ENCODE assay signal across 27 mouse cellular contexts in the genomic region with DNA sequence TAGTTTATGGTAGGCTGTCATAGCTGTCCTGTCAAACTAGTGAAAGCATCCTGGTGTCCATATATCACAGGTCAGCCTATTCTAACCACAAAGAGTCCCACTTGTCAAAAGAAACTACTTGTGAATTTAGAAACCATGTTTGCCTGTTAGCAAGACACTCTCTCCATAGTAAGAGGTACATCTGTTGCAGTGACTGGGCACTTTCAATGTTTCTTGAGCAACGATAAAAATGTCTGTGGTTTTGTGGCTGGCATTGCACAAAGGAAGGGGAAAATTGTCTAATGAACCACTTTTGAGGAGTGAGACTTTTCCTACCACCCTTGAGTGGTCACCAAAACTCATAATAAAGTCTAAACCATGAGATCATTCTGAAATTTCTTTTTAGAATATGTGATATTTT. TPM values are rescaled to one million over a fixed set of nuclear protein-coding genes. Genes with fewer than 3 reads are reported as not detected.
A peak's percentile ranks its signal among the peaks of the same experiment; 100 is the strongest.
DNase-seq lines count a peak whose midpoint lies in the region; ATAC-seq lines count a peak whose summit lies in the region.
"Had no signal": no experiment of that assay in that cellular context is flagged by ENCODE, and none has a peak within 500 bp of the region (broad histone marks: within the 10 kb centered on the region; RNA-seq: fewer than 3 reads in every experiment).

No protein-coding gene starts in this region.

- DNase-seq in 416B (ENCODE audit: low read depth) = peak; percentile 96
- DNase-seq in Muller cell, postnatal 12 days (ENCODE audit: inconsistent ontology term) = peak; percentile 83
- no peak for DNase-seq in gastrocnemius, postnatal 10 days
- DNase-seq in left cerebral cortex, adult 11 months (ENCODE audit: low spot score) = no peak
- no peak for DNase-seq in thymus, postnatal 10 days (ENCODE audit: low spot score in 2 of 2)
- DNase-seq: adrenal gland, adult 2 months; cerebellum, adult 11 months; cerebellum, postnatal 36 days; heart, adult 18-20 months; heart, postnatal 36 days; layer of hippocampus, postnatal 36 days; lung, postnatal 4 days; midbrain, embryonic 14.5 days; right cerebral cortex, postnatal 14 days; thymus, adult 18-20 months had no signal

- no peak overlapping the region for H3K4me3 ChIP-seq in heart, embryonic 12.5 days
- H3K4me3 ChIP-seq: layer of hippocampus, adult 2 months; lung, embryonic 15.5 days; neural tube, embryonic 15.5 days had no signal

- no peak overlapping the region for H3K4me2 ChIP-seq in heart, embryonic 12.5 days
- H3K4me2 ChIP-seq: lung, embryonic 15.5 days; neural tube, embryonic 15.5 days had no signal

- no peaks in the 10 kb centered on the region for H3K27me3 ChIP-seq in heart, embryonic 12.5 days (replicated peaks)
- H3K27me3 ChIP-seq: lung, embryonic 15.5 days; neural tube, embryonic 15.5 days had no signal

- H3K4me1 ChIP-seq in heart, embryonic 12.5 days (replicated peaks) = 0 out of 2 replicates have a peak, but pooled peaks cover 4% of the 10 kb centered on the region
- H3K4me1 ChIP-seq: lung, embryonic 15.5 days; neural tube, embryonic 15.5 days had no signal

- H3K9me3 ChIP-seq in heart, embryonic 12.5 days (replicated peaks) = no peaks in the 10 kb centered on the region
- H3K9me3 ChIP-seq: G1E; lung, embryonic 15.5 days; neural tube, embryonic 15.5 days had no signal

- no peaks in the 10 kb centered on the region for H3K36me3 ChIP-seq in heart, embryonic 12.5 days
- H3K36me3 ChIP-seq: G1E; lung, embryonic 15.5 days; neural tube, embryonic 15.5 days had no signal

- 69% methylated on average over 1 of the region's 1 CpGs for WGBS in heart, embryonic 12.5 days

- H3K9ac ChIP-seq in heart, embryonic 12.5 days = no peak overlapping the region
- H3K9ac ChIP-seq: lung, embryonic 15.5 days; neural tube, embryonic 15.5 days had no signal

- no peak overlapping the region for H3K27ac ChIP-seq in heart, embryonic 12.5 days (ENCODE audit: poor library complexity, severe bottlenecking)
- H3K27ac ChIP-seq: layer of hippocampus, adult 2 months; lung, embryonic 15.5 days; neural tube, embryonic 15.5 days had no signal

- peak; percentile 94 for ATAC-seq in hematopoietic stem cell, adult 5-6 weeks (replicated peaks in 1 of 2; ENCODE audit: insufficient read depth in 1 of 2, low FRiP score in 2 of 2, low TSS enrichment in 1 of 2, low read depth in 1 of 2, poor library complexity in 2 of 2, severe bottlenecking in 2 of 2)
- peak; percentile 76 for ATAC-seq in megakaryocyte-erythroid progenitor cell, adult 5-6 weeks (replicated peaks; ENCODE audit: low FRiP score, low TSS enrichment, poor library complexity, severe bottlenecking)
- ATAC-seq in heart, embryonic 12.5 days (ENCODE audit: insufficient number of reproducible peaks, low FRiP score) = no peak
- ATAC-seq: CD4-positive, CD25-positive, alpha-beta regulatory T cell, adult 4 months; hindbrain, embryonic 16.5 days; intestine, postnatal 0 days had no signal

RNA-seq across cellular contexts. Expression of a gene that starts 36.1 kb away (rescaled TPM):
- total RNA-seq in hematopoietic stem cell, adult 5-6 weeks (2017) = 0.13 TPM in 1 of 2 replicates, not detected in the other
- total RNA-seq in megakaryocyte-erythroid progenitor cell, adult 5-6 weeks (2014; fragmentation: Nextera tagmentation) = not detected in 2 replicates
- total RNA-seq in megakaryocyte-erythroid progenitor cell, adult 5-6 weeks (2017) = 0.04 TPM in 1 of 2 replicates, not detected in the other
- under 1 TPM in 1 of 2 experiments, not detected in 1; 0.05 TPM for total RNA-seq in gastrocnemius, postnatal 10 days (2021)
- 0.13 TPM in 2 replicates for polyA plus RNA-seq in heart, embryonic 12.5 days (2016; fragmentation: Nextera tagmentation; extraction: Ambion mirVana)
- polyA plus RNA-seq: adrenal gland, adult 2 months; CD4-positive, CD25-positive, alpha-beta regulatory T cell, adult 4 months; forebrain, embryonic 11.5 days; G1E; intestine, postnatal 0 days; spleen, adult 2 months had no signal

Comparison
In these comparisons a context has a peak if more than half of its experiments do, and no peak if none do; other contexts are left out.
1. DNase-seq: peak in 416B (single experiment) and Muller cell, postnatal 12 days (single experiment); none in gastrocnemius, postnatal 10 days (single experiment), left cerebral cortex, adult 11 months (single experiment) and thymus, postnatal 10 days (0 of 2).